Mouse (Mus musculus): ENCODE measurements at regions not wholly inside any gene's neighbourhood (a gene's known extent, or its start where the extent isn't known, plus 50 kb on each side); places are given as distances from the start of the nearest gene placed in this dataset.
A peak's percentile ranks its signal among the peaks of the same experiment; 100 is the strongest.

DNA sequence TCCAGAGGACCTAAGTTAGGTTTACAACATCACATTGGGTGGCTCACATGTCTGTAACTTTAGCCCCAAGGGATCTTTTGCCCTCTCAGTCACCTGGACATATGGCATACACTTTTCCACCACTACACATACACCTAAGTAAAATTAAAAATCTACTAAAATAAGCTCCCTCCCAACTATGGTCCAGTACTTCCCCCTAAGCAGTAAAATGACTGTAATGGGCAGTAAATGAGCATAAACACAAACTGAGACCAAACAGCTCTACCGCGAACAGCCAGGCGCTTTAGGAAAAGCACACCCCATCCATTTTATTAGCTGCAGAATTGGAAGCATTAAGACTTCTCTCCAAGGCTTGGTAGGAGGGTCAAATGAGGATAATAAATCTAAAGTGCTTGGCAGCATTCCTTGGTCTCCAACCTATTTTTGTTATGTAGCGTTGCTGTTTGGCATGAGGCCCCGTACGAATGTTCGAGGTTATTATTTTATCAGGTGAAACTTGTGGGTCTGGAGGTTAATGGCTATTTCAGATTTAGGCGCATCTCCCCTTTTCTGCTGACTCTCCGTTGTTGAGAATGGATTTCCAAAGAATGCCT is 157.5 kb upstream of the Eif4g2 start:
- no peak for DNase-seq

DNA sequence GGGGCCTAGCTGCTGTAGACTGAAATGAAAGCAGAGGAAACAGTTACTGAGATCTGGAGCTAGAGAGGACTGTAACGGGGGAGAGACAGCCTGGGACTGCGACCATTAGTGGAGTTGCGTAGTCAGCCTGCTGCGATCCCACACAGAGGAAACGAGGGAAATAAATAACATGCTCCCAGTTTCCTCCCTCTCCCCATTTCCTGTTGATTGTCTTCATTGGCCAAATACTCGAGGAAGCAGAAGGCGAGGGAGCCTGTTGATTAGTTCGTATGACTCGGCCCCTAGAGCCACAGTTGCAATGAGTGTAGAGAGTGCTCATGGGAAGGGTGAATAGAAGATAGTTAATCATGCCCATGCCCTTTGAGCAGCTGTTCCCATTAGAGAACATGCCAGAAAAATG is 155.0 kb upstream of the Eif4g2 start:
- DNase-seq, result no peak

DNA sequence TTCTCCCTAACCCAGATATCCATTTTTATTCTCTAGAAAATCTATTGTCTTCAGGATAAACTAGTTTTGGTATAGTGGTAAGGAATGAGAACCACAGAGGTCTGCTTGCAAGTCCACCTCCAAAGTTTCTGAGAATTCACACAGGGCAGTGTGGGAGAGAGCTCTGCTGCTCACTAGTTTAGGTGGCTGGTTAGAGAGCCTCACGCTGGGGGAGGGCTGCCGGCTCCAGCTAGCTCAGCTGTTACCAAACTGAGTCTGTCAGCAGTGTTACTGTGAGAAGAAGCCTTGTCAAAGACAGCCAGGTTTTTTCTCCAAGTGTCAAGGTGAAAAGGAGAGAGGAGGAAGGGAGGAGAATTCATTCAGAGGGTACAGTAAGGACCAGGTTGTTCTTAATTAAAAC is 147.8 kb upstream of the Eif4g2 start:
- DNase-seq, result no peak

DNA sequence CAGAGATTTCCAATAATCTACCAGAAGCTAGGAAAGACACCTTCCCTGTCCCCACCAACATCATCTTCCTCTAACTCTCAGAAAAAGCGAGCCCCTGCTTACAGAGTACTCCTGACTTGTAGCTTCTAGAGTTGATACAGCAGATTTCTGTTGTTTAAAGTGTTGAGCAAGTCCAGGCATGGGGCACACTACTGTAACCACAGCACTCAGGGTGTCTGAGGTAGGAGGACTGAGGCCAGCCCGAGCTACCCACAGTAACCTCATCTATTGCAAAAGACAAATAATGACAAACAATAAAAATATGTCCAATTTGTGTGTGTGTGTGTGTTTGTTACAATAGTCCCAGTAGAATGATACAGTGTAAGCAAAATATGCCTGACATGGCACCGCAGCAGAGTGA is 144.3 kb upstream of the Eif4g2 start:
- no peak for DNase-seq

DNA sequence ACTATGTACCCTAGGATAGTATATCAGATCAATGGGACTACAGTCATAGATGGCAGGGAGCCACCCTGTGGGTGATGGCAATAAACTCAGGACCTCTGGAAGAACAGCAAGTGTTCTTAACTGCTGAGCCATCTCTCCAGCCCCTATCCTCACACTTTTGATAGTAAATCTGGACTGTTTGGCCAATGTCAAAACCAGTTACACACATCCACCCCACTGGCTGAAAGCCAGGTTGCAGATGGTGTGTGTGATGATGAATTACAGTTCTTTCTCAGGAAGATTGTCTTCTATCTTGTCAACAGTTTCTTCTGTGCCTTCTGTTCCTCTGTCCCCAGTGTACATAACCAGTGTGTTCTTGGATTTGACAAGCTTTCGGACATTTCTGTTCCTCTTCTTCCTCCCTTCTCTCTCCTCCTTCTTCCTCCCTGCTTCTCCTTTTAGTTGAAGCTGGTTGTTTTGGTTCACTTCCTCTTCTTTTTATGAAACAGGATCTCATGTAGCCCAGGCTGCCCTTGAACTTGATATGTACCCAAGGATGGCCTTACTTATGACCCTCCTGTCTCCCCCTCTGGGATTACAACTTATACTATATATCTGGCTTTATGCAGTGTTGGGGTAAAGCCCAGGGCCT is 143.3 kb upstream of the Eif4g2 start:
- DNase-seq, result no peak

DNA sequence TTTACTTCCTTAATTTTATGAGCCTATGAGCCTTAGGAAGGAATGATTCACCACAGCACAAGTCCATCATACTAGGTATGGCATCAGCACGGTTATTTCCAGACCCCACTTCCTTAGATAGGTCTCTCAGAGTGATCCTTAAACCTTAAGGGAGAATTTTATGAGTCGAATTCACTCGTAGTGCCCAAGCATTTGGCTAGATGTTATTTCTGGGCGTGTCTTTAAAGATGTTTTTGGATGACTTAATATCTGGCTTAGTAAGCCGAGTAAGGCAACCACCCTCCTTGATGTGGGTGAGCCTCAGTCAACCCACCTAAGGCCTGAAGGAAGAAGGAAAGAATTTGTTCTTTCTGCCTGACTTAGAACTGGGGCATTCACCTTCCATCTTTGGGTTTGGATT is 132.8 kb upstream of the Eif4g2 start:
- no peak for DNase-seq

DNA sequence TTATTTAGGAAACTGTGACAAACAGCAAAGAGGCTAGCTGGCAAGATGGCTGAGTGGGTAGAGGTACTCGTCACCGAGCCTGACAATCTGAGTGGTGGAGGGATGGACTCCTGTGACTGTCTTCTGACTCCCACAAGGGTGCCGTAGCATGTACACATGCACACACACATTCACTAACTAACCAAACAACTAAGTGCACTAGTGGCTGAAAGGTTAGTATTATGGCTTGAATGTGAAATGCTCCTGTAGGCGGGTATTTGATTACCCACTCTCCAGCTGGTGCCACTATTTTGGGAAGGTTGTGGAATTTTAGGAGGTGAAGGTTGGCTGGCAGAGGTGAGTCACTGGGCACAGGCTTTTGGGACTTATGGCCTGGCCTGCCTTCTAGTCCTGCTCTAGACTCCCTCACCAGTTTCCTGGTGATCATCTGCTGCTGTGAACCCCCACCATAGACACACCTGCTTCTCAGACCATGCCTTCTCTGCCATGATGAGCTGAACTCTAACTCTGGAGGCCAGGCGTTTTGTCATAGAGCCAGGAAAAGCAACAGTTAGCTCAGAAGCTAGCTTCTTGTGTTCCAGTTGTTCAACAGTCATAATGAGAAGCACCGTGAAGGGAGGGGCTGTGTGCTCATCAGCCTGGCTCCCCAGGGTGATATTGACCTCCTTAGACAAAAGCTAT is 131.5 kb upstream of the Eif4g2 start:
- no peak for DNase-seq

DNA sequence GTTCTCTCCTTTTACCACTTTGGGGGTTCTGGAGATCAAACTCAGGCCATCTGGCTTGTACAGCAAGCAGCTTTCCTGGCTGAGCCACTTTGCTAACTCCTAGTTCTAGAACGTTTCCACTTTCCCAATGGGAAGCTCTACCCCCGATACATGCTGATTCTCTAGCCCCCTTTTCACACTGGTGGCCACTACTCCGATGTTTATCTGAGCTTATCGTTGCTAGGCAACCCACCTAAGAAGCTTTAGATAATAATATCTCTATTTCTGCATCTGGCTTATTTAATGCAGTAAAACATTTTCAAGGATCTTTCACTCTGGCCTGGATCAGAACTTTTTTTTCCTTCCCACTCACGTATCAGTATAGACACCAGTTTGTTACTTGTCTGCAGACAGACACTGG is 129.4 kb upstream of the Eif4g2 start:
- DNase-seq, result no peak

DNA sequence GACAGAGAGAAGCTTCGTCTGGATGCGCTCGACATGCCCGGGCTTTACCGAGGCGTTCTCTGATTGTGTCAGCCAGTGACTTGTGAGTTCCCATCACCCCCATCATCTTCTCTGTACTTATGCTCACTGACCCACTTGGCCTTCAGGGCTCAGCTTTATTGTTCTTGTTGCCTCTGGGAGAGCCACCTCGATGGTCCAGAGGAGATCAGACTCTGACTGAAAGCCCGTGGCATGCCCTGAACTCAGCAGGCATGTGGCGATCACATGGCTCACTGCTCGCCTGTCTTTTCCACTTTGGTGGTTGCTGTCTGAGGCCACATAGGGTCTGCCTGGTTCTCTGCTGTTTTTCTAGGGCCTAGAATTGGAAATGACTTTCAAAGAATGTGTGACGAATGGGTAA is 128.8 kb upstream of the Eif4g2 start:
- DNase-seq, result no peak

DNA sequence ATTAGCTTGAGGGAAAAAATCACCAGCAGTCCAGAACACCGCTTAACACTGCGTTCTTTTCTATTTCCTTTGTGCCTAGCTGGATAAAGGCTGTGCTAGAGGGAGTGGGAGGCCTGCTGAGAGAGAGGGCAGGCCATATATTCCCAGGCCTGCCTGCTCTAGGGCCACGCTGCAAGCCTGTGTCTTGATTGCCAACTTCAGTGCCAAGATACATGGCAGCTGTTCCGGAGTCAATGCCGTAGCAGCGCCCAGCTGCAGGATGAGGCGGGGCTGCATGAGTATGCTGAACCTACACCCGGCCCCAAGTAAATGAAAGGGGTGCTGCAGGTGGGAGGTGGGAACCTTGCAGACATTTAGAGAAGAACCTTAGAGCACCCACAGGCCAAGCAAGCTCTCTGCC is 127.5 kb upstream of the Eif4g2 start:
- DNase-seq, result no peak

GRCm38 (mm10) chr7:111205876-111206275 is 123.0 kb upstream of the Eif4g2 start:
- DNase-seq, result no peak

DNA sequence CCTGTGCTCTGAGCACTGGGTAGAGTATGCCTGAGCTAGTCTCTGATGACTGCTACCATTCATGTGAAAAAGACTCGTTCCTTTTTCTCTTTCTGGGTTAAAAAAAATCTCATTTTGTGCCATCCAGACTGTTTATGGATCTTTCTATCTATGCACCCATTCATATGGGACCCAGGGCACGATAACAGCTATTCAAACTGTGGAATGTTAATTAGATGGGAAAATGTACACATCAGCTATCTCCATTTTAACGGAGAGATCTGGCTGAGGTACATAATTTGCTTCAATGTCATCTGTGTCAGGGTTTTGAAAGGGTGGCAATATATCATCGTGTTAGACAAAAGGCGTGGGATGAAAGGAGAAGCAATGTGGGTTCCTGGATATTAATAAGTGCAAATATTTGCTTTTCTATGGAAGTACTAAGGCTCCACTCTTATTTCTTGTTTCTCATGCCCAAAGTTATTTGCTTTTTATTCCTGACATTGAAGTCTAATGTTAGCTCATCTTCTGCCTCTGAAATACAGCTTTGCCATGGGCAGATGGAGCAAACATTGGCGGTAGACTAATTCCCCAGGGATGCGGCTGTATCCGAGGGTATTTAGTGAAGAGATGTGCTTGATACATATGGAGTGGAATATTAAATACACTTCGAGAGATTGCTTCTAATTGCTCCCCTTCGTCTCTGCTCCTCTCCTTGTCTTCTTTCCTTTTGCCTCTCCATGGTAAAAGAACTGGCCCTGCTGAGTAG is 116.0 kb upstream of the Eif4g2 start:
- DNase-seq, result no peak

DNA sequence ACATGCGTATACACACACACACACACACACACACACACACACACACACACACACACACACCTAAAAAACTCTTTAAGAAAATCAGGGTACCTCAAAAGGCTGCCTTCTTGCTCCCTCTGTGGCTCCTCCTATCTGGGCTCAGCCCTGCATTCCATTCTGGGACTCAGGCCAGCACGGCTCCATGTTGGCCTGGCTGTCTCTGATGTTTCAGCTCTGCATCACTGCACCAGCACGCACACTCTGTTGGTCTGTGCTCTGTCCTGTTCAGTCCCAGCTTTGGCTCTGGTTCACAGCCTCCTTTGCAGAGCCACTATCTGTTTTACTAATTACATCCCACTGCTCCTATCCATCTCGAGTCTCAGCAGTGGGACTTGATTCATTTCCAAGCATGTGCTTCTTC is 108.8 kb upstream of the Eif4g2 start:
- DNase-seq, result peak; percentile 64

DNA sequence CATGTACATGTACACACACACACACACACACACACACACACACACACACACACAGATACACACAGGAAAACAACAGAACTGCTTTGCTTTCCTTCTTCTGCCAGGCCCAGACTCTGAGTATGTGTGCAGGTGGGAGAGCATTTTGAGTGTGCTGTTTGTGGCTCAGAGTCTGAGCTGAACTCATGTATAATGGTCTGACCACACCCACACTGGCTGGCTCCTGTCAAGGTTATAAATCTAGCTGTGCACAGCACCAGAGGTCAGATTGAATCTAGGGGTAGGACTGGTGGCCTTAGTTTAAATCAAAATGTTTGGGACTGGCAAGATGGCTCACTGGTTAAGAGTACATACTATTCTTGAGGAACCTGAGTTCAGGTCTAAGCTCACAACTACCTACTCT is 108.4 kb upstream of the Eif4g2 start:
- no peak for DNase-seq

- no peak for DNase-seq
Observed at GRCm38 (mm10) chr7:111189731-111190130, 106.9 kb upstream of the Eif4g2 start.

DNA sequence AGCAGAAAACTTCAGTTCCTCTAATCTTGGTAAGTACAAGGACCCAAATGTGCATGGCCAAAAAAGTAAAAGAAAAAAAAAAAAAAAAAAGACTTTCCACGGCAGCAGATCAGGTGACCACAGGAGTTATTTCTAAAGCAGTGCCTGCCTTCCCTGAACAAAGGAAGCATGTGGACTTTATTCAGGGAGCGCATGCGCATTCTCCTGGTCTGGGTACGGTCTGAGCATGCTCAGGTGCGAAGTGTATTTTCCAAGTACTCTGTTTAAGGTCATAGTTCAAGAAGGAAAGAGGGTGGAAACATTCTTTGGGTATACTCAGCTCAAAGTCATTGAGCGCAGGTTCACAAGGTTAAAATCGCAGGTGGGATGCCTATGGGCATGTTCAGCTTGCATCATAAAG is 103.1 kb upstream of the Eif4g2 start:
- no peak for DNase-seq

DNA sequence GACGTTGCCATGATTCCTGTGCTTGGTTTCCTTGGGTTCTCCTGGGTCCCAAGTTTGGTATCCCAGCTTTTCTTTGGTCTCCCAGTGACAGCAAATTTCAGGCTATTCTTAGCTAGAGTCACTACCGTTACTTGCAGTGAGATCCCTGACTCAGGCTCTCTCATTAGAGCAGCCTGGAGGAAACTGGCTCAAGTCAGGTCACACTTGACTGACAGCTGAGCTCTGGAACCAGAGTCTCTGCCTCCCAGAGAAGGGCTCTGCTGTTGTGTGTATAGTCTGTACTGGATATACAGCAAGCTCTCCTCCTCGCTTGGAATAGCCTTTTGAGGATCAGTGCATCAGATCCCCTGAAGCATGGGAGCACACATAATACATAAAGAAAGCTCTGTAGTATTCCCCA is 100.7 kb upstream of the Eif4g2 start:
- DNase-seq, result no peak

- peak; percentile 49 for DNase-seq
Observed at GRCm38 (mm10) chr7:111182319-111182718, 99.5 kb upstream of the Eif4g2 start.

DNA sequence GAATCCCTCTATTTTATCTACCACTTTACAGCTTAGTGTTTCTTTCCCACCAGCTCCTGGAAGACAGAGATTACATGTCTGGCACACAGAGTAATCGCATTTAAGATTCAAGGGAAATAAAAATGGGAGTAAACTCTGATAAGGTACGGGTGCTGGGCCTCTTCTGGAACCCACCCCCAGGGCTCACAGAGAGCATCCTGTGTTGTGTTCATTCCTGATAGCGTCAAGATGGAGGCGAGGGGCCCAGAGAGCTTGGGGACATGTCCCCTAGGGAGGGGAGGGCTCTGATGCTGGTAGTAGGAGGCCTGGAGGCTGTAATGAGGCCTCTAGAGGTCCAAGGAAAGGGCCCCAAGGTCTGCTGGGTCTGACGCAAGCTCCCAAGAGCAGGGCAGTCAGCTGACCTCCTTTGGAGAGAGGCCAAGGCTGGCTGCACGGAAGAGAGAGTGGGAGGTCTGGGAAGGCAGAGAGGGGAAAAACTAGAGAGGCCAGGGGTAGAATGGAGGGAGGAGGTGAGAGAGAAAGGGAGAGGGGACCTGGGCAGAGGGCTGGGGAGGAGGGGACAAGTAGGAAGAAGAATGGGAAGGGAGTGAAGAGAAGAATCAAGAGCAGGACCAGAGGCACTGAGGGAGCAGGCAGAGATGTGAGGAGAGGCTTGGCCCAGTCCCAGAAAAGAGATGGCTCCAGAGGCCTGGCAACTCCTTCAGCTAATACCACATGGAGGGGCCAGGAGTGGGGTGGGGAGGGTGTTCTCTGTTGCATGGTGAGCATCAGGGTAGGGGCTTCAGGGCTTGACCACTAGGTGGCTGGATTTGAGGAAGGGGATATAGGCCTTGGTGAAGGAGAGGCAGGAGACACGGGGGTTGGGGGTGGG is 96.8 kb upstream of the Eif4g2 start:
- peak; percentile 82 for DNase-seq

GRCm38 (mm10) chr7:111174393-111175124 is 91.7 kb upstream of the Eif4g2 start:
- no peak for DNase-seq

DNA sequence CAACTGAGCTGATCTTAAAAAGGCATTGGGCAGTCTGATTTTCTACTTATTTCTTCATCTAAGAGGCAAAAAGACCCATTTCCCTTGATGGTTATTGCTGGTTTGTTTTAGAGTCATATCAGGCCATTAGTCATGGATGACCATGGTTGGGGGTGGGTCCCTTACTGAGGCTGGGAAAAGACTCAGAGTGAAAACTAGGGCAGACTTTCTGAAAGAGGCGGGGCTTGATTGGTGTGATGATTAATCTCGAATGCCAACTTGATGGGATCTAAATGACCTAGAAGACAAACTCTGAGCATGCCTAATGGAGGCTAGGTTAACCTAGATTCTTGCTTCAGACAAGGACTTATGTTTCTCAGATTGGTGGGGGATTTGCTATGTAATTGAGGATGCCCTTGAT is 89.2 kb upstream of the Eif4g2 start:
- DNase-seq, result peak; percentile 27
